Mouse (Mus musculus): ENCODE data around the gene Mast3.

GRCm38 (mm10) chr8:70831517-70831916 lies 26.7 kb upstream of the Mast3 start:
- TF ChIP-seq POLR2A (IDR thresholded peaks at IDR 0.05; ENCODE audit: extremely low read depth, insufficient read depth, low read length) (no peak), CTCF (IDR thresholded peaks at IDR 0.05; ENCODE audit: extremely low read depth, insufficient read depth, low read length) (no peak)

Measured in cortical plate, adult 2 months (tissue).